Mouse (Mus musculus) urinary bladder, postnatal 10 days (tissue): ENCODE results near the gene Hcfc1r1.

Source experiments
- DNase-seq: peaks from one replicate; pipeline ENCODE4 v3.0.0; 2022; ENCODE audit warnings: low spot score

The Hcfc1r1 gene

GRCm38 (mm10) chr17:23673424-23674073, at the start of gene Hcfc1r1, which contains the start of gene Thoc6:
TSS of gene Hcfc1r1 (plus strand) at chr17:23673596.
TSS of gene Thoc6 (minus strand) at chr17:23673882.
- peak; percentile 68 for DNase-seq

GRCm38 (mm10) chr17:23627813-23628212, 45.6 kb upstream of the Hcfc1r1 start:
- DNase-seq: no peak

- DNase-seq: no peak
Observed at GRCm38 (mm10) chr17:23630195-23631020, 43.0 kb upstream of the Hcfc1r1 start.

- DNase-seq: no peak
Observed at GRCm38 (mm10) chr17:23631241-23631640, 42.2 kb upstream of the Hcfc1r1 start.

- DNase-seq: no peak
Observed at GRCm38 (mm10) chr17:23644613-23645495, 28.5 kb upstream of the Hcfc1r1 start, which contains the start of gene Mmp25. TSS of gene Mmp25 (minus strand) at chr17:23645277.

- no peak for DNase-seq
Observed at GRCm38 (mm10) chr17:23645894-23646293, 27.5 kb upstream of the Hcfc1r1 start.

- DNase-seq: no peak
Observed at GRCm38 (mm10) chr17:23651363-23651762, 22.0 kb upstream of the Hcfc1r1 start.

GRCm38 (mm10) chr17:23653324-23653723, 20.1 kb upstream of the Hcfc1r1 start:
- DNase-seq: no peak

- no peak for DNase-seq
Observed at GRCm38 (mm10) chr17:23654001-23654400, 19.4 kb upstream of the Hcfc1r1 start.

- DNase-seq: no peak
Observed at GRCm38 (mm10) chr17:23654410-23654809, 19.0 kb upstream of the Hcfc1r1 start.

GRCm38 (mm10) chr17:23658450-23658849, 14.9 kb upstream of the Hcfc1r1 start:
- DNase-seq: no peak

GRCm38 (mm10) chr17:23660117-23660875, 13.1 kb upstream of the Hcfc1r1 start, which contains the start of gene Bicdl2:
TSS of gene Bicdl2 (plus strand) at chr17:23660506.
- peak; percentile 59 for DNase-seq

GRCm38 (mm10) chr17:23660876-23661200, 12.6 kb upstream of the Hcfc1r1 start:
- no peak for DNase-seq

GRCm38 (mm10) chr17:23661526-23661925, 11.9 kb upstream of the Hcfc1r1 start:
- no peak for DNase-seq

- no peak for DNase-seq
Observed at GRCm38 (mm10) chr17:23664556-23665021, 8.8 kb upstream of the Hcfc1r1 start.

GRCm38 (mm10) chr17:23665511-23665910, 7.9 kb upstream of the Hcfc1r1 start:
- DNase-seq: no peak

- no peak for DNase-seq
Observed at GRCm38 (mm10) chr17:23670516-23671074, 2.8 kb upstream of the Hcfc1r1 start.

- DNase-seq: no peak
Observed at GRCm38 (mm10) chr17:23671519-23671918, 1.9 kb upstream of the Hcfc1r1 start.

- no peak for DNase-seq
Observed at GRCm38 (mm10) chr17:23672761-23673160, 635 bp upstream of the Hcfc1r1 start.

- DNase-seq: no peak
Observed at GRCm38 (mm10) chr17:23674271-23674952, 1.0 kb downstream of the Hcfc1r1 start.
